Comparison of ENCODE assay signal across 16 mouse cellular contexts in the genomic region with DNA sequence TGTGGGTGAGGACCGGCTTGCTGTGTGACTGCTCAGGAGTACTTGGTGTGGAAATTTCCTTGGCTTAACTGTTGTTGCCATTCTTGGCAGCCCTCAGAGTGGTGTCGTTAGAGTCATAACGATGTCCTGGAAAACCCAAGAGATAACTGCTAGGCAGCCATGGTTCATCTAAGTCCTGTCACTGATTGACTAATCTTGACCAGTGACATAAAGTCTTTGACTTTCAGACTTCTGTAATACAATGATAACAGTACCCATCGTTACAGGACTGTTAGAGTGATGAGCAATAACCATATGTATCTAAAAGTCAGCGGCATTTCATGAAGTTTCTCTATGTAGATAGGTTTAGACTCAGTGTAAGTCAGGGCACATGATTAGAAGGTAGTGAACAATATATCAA.
"Had no signal": no experiment of that assay in that cellular context is flagged by ENCODE, and none has a peak within 500 bp of the region (broad histone marks: within the 10 kb centered on the region; RNA-seq: fewer than 3 reads in every experiment).

No protein-coding gene starts in this region.

- DNase-seq: lung, adult 2 months; lung, postnatal 14 days; lung, postnatal 36 days; right cerebral cortex, postnatal 14 days; thymus, adult 2 months; thymus, postnatal 25 days; thymus, postnatal 4 days had no signal

- H3K9me3 ChIP-seq: lung, embryonic 15.5 days; midbrain, embryonic 13.5 days; midbrain, embryonic 15.5 days; neural tube, embryonic 12.5 days; stomach, embryonic 15.5 days had no signal

- H3K27ac ChIP-seq: lung, embryonic 15.5 days; macrophage; midbrain, embryonic 13.5 days; midbrain, embryonic 15.5 days; neural tube, embryonic 12.5 days; stomach, embryonic 15.5 days; stomach, postnatal 0 days had no signal

- H3K4me2 ChIP-seq: lung, embryonic 15.5 days; midbrain, embryonic 11.5 days; midbrain, embryonic 13.5 days; midbrain, embryonic 15.5 days; neural tube, embryonic 12.5 days; stomach, embryonic 15.5 days had no signal

- H3K36me3 ChIP-seq: lung, embryonic 15.5 days; midbrain, embryonic 15.5 days; neural tube, embryonic 12.5 days; stomach, embryonic 15.5 days had no signal

- H3K4me1 ChIP-seq: lung, embryonic 15.5 days; midbrain, embryonic 13.5 days; midbrain, embryonic 15.5 days; neural tube, embryonic 12.5 days; stomach, embryonic 15.5 days had no signal

- H3K27me3 ChIP-seq: lung, embryonic 15.5 days; midbrain, embryonic 13.5 days; midbrain, embryonic 15.5 days; neural tube, embryonic 12.5 days; stomach, embryonic 15.5 days had no signal

- H3K9ac ChIP-seq: lung, embryonic 15.5 days; midbrain, embryonic 13.5 days; midbrain, embryonic 15.5 days; neural tube, embryonic 12.5 days; stomach, embryonic 15.5 days had no signal

- ATAC-seq: lung, postnatal 0 days; midbrain, embryonic 13.5 days; midbrain, embryonic 15.5 days had no signal

- H3K4me3 ChIP-seq: lung, embryonic 15.5 days; midbrain, embryonic 13.5 days; midbrain, embryonic 15.5 days; neural tube, embryonic 12.5 days; stomach, embryonic 15.5 days had no signal
